ENCODE assay signal across 13 mouse cellular contexts in genomic region chr7:127942097-127942496, GRCm38 (mm10). TPM values are rescaled to one million over a fixed set of nuclear protein-coding genes. Genes with fewer than 3 reads are reported as not detected.
DNase-seq lines count a peak whose midpoint lies in the region; ATAC-seq and TF ChIP-seq lines count a peak whose summit lies in the region.
"Not testable (repeated sequence)": the region's sequence is repeated elsewhere in the genome, so short reads cannot be mapped to it uniquely, and the experiment has no call there.
"Had no signal": no experiment of that assay in that cellular context is flagged by ENCODE, and none has a peak within 500 bp of the region (broad histone marks: within the 10 kb centered on the region; RNA-seq: fewer than 3 reads in every experiment).

No protein-coding gene starts in this region.

- not testable (repeated sequence) for H3K4me2 ChIP-seq in kidney, postnatal 0 days (ENCODE audit: low read length); liver, postnatal 0 days (ENCODE audit: low read depth, low read length)

- H3K4me3 ChIP-seq in MEL (ENCODE audit: control insufficient read depth in 1 of 2, insufficient read depth in 1 of 2, low read depth in 2 of 2, low read length in 2 of 2); heart, adult 2 months; kidney, postnatal 0 days (replicated peaks; ENCODE audit: low read depth, low read length); liver, postnatal 0 days (ENCODE audit: low read depth, low read length): not testable (repeated sequence)

- H3K9ac ChIP-seq in MEL (ENCODE audit: control insufficient read depth, low read depth, low read length, poor library complexity, severe bottlenecking); heart, adult 2 months (ENCODE audit: low read depth, low read length); kidney, postnatal 0 days (ENCODE audit: low read depth, low read length); liver, postnatal 0 days (replicated peaks): not testable (repeated sequence)

- H3K9me3 ChIP-seq in MEL (replicated peaks; ENCODE audit: insufficient read depth, low read length); kidney, postnatal 0 days (replicated peaks; ENCODE audit: low read length); liver, postnatal 0 days (ENCODE audit: low read length): not testable (repeated sequence)

- not testable (repeated sequence) for ATAC-seq in kidney, postnatal 0 days (replicated peaks; ENCODE audit: low FRiP score, low read depth); liver, postnatal 0 days

- TF ChIP-seq RAD21 in MEL (IDR thresholded peaks at IDR 0.05; ENCODE audit: low read depth, low read length) = peak; percentile 39

- not testable (repeated sequence) for H3K36me3 ChIP-seq in MEL (ENCODE audit: control insufficient read depth in 1 of 2, insufficient read depth in 2 of 2, low read length in 2 of 2); heart, adult 2 months (ENCODE audit: control insufficient read depth, insufficient read depth, low read length); kidney, postnatal 0 days (ENCODE audit: insufficient read depth, low read length); liver, postnatal 0 days (replicated peaks; ENCODE audit: insufficient read depth, low read length); splenic B cell, adult 2 months (ENCODE audit: control insufficient read depth, insufficient read depth, low read length, poor library complexity, severe bottlenecking)

- not testable (repeated sequence) for H3K4me1 ChIP-seq in MEL (ENCODE audit: control insufficient read depth in 1 of 2, insufficient read depth in 2 of 2, low read length in 2 of 2); heart, adult 2 months (ENCODE audit: control insufficient read depth, insufficient read depth, low read length); kidney, postnatal 0 days (replicated peaks; ENCODE audit: insufficient read depth, low read length); liver, postnatal 0 days (ENCODE audit: insufficient read depth)

- peak in 1 of 3 experiments; percentile 34; a peak in 2 of 6 replicates for TF ChIP-seq CTCF in MEL (IDR thresholded peaks at IDR 0.05 in 2 of 3, conservative IDR thresholded peaks at IDR 0.05 in 1 of 3; ENCODE audit: control insufficient read depth in 1 of 3, insufficient read depth in 1 of 3, low read depth in 2 of 3, low read length in 3 of 3, poor library complexity in 1 of 3, severe bottlenecking in 1 of 3)
- TF ChIP-seq CTCF in heart, adult 2 months (IDR thresholded peaks at IDR 0.05) = peak; percentile 33
- TF ChIP-seq CTCF in kidney, postnatal 0 days (IDR thresholded peaks at IDR 0.05; ENCODE audit: low read depth) = peak; percentile 48
- TF ChIP-seq CTCF in liver, postnatal 0 days (IDR thresholded peaks at IDR 0.05; ENCODE audit: low read depth) = peak; percentile 36

- TF ChIP-seq POLR2A in MEL (IDR thresholded peaks at IDR 0.05; ENCODE audit: control insufficient read depth in 1 of 2, insufficient read depth in 1 of 2, low read depth in 1 of 2, low read length in 2 of 2, poor library complexity in 1 of 2); heart, adult 2 months (IDR thresholded peaks at IDR 0.05; ENCODE audit: insufficient read depth, low read depth, low read length): not testable (repeated sequence)

- H3K27me3 ChIP-seq in MEL (ENCODE audit: control insufficient read depth in 1 of 2, insufficient read depth in 2 of 2, low read length in 2 of 2); heart, adult 2 months (ENCODE audit: control insufficient read depth, insufficient read depth, low read length); kidney, postnatal 0 days (ENCODE audit: insufficient read depth, low read length); splenic B cell, adult 2 months (ENCODE audit: control insufficient read depth, insufficient read depth, low read length, poor library complexity, severe bottlenecking): not testable (repeated sequence)
- peaks cover 12% of the 10 kb centered on the region; the same call in 1 of the 2 replicates for H3K27me3 ChIP-seq in liver, postnatal 0 days (ENCODE audit: insufficient read depth, low read length)

- TF ChIP-seq EP300 in MEL (IDR thresholded peaks at IDR 0.05; ENCODE audit: low read depth in 1 of 2, low read length in 2 of 2); heart, adult 2 months (IDR thresholded peaks at IDR 0.05; ENCODE audit: insufficient read depth, low read depth, low read length); liver, postnatal 0 days (IDR thresholded peaks at IDR 0.05; ENCODE audit: low read depth): not testable (repeated sequence)

- DNase-seq in 3T3-L1 (ENCODE audit: low read depth, low spot score) (peak; percentile 49), MEL (ENCODE audit: low read depth, low spot score) (peak; percentile 59)
- peak; percentile 59 for DNase-seq in CD4-positive, CD25-positive, alpha-beta regulatory T cell, adult 2 months (ENCODE audit: low read depth, low spot score)
- not testable (repeated sequence) for DNase-seq in heart, adult 2 months; kidney, postnatal 0 days (ENCODE audit: low spot score); liver, postnatal 0 days
- DNase-seq in splenic B cell, adult 2 months (ENCODE audit: low read depth, low spot score) = peak; percentile 55

- H3K79me2 ChIP-seq in MEL (ENCODE audit: control insufficient read depth, insufficient read depth, low read length, poor library complexity); heart, adult 2 months (replicated peaks; ENCODE audit: control insufficient read depth, insufficient read depth, low read length): not testable (repeated sequence)

- not testable (repeated sequence) for H3K27ac ChIP-seq in MEL (ENCODE audit: control insufficient read depth, low read depth, low read length); heart, adult 2 months; kidney, postnatal 0 days; liver, postnatal 0 days (ENCODE audit: low read depth)

- intact Hi-C loops in heart, adult 2 months (cut with DNase I) = not testable (repeated sequence)

- WGBS in heart, adult 2 months = 54% methylated on average over 2 of the region's 2 CpGs
- WGBS in kidney, postnatal 0 days = 55% methylated on average over 2 of the region's 2 CpGs
- 43% methylated on average over 2 of the region's 2 CpGs for WGBS in liver, postnatal 0 days (ENCODE audit: insufficient replicate concordance)

TF ChIP-seq in MEL, 35 proteins besides CTCF, POLR2A, EP300 and RAD21:
- peak; percentile 92 for TF ChIP-seq ZNF384 (IDR thresholded peaks at IDR 0.05; ENCODE audit: low read depth, low read length)
- peak; percentile 23; the same call in 1 of the 2 replicates for TF ChIP-seq SMC3 (IDR thresholded peaks at IDR 0.05; ENCODE audit: low read depth, low read length)
- peak; percentile 64; the same call in 1 of the 2 replicates for TF ChIP-seq MYC (IDR thresholded peaks at IDR 0.05; ENCODE audit: low read depth, low read length)
TF ChIP-seq in MEL: peak in this region for 3; not testable (repeated sequence) for 32.

RNA-seq across cellular contexts. Expression of gene Prss36, which starts 4.4 kb away (rescaled TPM):
- 1.7 and 1.9 TPM in 2 replicates for total RNA-seq in MEL (2012; rRNA removed)
- polyA plus RNA-seq in MEL (2012; ENCODE audit: insufficient read depth in 1 of 2, insufficient read length in 2 of 2, low read depth in 1 of 2, low replicate concordance in 2 of 2, missing spikeins in 1 of 2) = 1 to 10 TPM in 1 of 2 experiments, not detected in 1; 5.1 TPM
- 1 to 10 TPM; 6.0 to 9.7 TPM for total RNA-seq in heart, adult 2 months (2021)
- 21.4 and 23.1 TPM in 2 replicates for polyA plus RNA-seq in heart, adult 2 months (2012; rRNA removed)
- polyA plus RNA-seq in kidney, postnatal 0 days (2015; fragmentation: Nextera tagmentation; extraction: Ambion mirVana) = 11.7 and 13.0 TPM in 2 replicates
- 3.3 and 4.5 TPM in 2 replicates for polyA plus RNA-seq in liver, postnatal 0 days (2015; fragmentation: Nextera tagmentation; extraction: Ambion mirVana)

RNA-seq across cellular contexts. Expression of gene Prss8, which starts 12.2 kb away (rescaled TPM):
- 0.12 TPM in 1 of 2 replicates, not detected in the other for total RNA-seq in MEL (2012; rRNA removed)
- under 1 TPM in 1 of 2 experiments, not detected in 1; 0.21 TPM for polyA plus RNA-seq in MEL (2012; ENCODE audit: insufficient read depth in 1 of 2, insufficient read length in 2 of 2, low read depth in 1 of 2, low replicate concordance in 2 of 2, missing spikeins in 1 of 2)
- not detected for total RNA-seq in heart, adult 2 months (2021)
- 1.1 TPM in 1 of 2 replicates, not detected in the other for polyA plus RNA-seq in heart, adult 2 months (2012; rRNA removed)
- 125 and 139 TPM in 2 replicates for polyA plus RNA-seq in kidney, postnatal 0 days (2015; fragmentation: Nextera tagmentation; extraction: Ambion mirVana)
- polyA plus RNA-seq in liver, postnatal 0 days (2015; fragmentation: Nextera tagmentation; extraction: Ambion mirVana) = 13.7 and 15.2 TPM in 2 replicates
- total RNA-seq: gastrocnemius, postnatal 14 days; heart, adult 8-10 months; heart, postnatal 25 days had no signal
- polyA plus RNA-seq: activated CD4-positive, CD25-positive, alpha-beta regulatory T cell, adult 4 months; G1E; inflammation-experienced regulatory T-cells, adult 6 months had no signal

RNA-seq across cellular contexts. Expression of gene Fus, which starts 25.2 kb away (rescaled TPM):
- total RNA-seq in MEL (2012; rRNA removed) = 49.7 and 60.5 TPM in 2 replicates
- 100 to 1,000 TPM; 346 to 848 TPM for polyA plus RNA-seq in MEL (2012; ENCODE audit: insufficient read depth in 1 of 2, insufficient read length in 2 of 2, low read depth in 1 of 2, low replicate concordance in 2 of 2, missing spikeins in 1 of 2)
- total RNA-seq in heart, adult 2 months (2021) = 100 to 1,000 TPM; 151 to 181 TPM
- 222 and 261 TPM in 2 replicates for polyA plus RNA-seq in heart, adult 2 months (2012; rRNA removed)
- polyA plus RNA-seq in kidney, postnatal 0 days (2015; fragmentation: Nextera tagmentation; extraction: Ambion mirVana) = 262 and 271 TPM in 2 replicates
- polyA plus RNA-seq in liver, postnatal 0 days (2015; fragmentation: Nextera tagmentation; extraction: Ambion mirVana) = 94.5 and 99.2 TPM in 2 replicates

RNA-seq across cellular contexts. Expression of gene Kat8, which starts 29.8 kb away (rescaled TPM):
- total RNA-seq in MEL (2012; rRNA removed) = 40.3 and 45.8 TPM in 2 replicates
- polyA plus RNA-seq in MEL (2012; ENCODE audit: insufficient read depth in 1 of 2, insufficient read length in 2 of 2, low read depth in 1 of 2, low replicate concordance in 2 of 2, missing spikeins in 1 of 2) = 10 to 100 TPM in 1 of 2 experiments, not detected in 1; 39.5 TPM
- 10 to 100 TPM; 13.8 to 14.6 TPM for total RNA-seq in heart, adult 2 months (2021)
- polyA plus RNA-seq in heart, adult 2 months (2012; rRNA removed) = 10.1 and 16.9 TPM in 2 replicates
- 30.9 and 32.2 TPM in 2 replicates for polyA plus RNA-seq in kidney, postnatal 0 days (2015; fragmentation: Nextera tagmentation; extraction: Ambion mirVana)
- 12.5 and 13.2 TPM in 2 replicates for polyA plus RNA-seq in liver, postnatal 0 days (2015; fragmentation: Nextera tagmentation; extraction: Ambion mirVana)

RNA-seq across cellular contexts. Expression of gene Bckdk, which starts 38.2 kb away (rescaled TPM):
- total RNA-seq in MEL (2012; rRNA removed) = 32.6 and 35.0 TPM in 2 replicates
- 100 to 1,000 TPM in 1 of 2 experiments, not detected in 1; 126 TPM for polyA plus RNA-seq in MEL (2012; ENCODE audit: insufficient read depth in 1 of 2, insufficient read length in 2 of 2, low read depth in 1 of 2, low replicate concordance in 2 of 2, missing spikeins in 1 of 2)
- total RNA-seq in heart, adult 2 months (2021) = 100 to 1,000 TPM; 104 to 131 TPM
- 165 and 210 TPM in 2 replicates for polyA plus RNA-seq in heart, adult 2 months (2012; rRNA removed)
- polyA plus RNA-seq in kidney, postnatal 0 days (2015; fragmentation: Nextera tagmentation; extraction: Ambion mirVana) = 120 and 125 TPM in 2 replicates
- polyA plus RNA-seq in liver, postnatal 0 days (2015; fragmentation: Nextera tagmentation; extraction: Ambion mirVana) = 30.5 and 32.5 TPM in 2 replicates
